Mouse (Mus musculus) adrenal gland, adult 18-20 months (tissue): ENCODE results near the gene Tesk2. TPM values are rescaled to one million over a fixed set of nuclear protein-coding genes. Genes with fewer than 3 reads are reported as not detected.
"Not testable (repeated sequence)": the region's sequence is repeated elsewhere in the genome, so short reads cannot be mapped to it uniquely, and the experiment has no call there.

ENCODE experiments used
- DNase-seq, 2 experiments: peaks; one replicate each; pipeline ENCODE4 v3.0.0; 2021 to 2022; ENCODE audit warnings: low spot score in 2 of 2
- total RNA-seq, 2 experiments: library from RNA; stranded (reverse); gene quantifications; 1 replicate in 1 of 2; 2 replicates in 1 of 2; pipeline ENCODE4 v1.2.3; 2021

Tesk2 gene
- total RNA-seq, 2 experiments from 2014 or later: 2.6 to 2.7 TPM

DNA sequence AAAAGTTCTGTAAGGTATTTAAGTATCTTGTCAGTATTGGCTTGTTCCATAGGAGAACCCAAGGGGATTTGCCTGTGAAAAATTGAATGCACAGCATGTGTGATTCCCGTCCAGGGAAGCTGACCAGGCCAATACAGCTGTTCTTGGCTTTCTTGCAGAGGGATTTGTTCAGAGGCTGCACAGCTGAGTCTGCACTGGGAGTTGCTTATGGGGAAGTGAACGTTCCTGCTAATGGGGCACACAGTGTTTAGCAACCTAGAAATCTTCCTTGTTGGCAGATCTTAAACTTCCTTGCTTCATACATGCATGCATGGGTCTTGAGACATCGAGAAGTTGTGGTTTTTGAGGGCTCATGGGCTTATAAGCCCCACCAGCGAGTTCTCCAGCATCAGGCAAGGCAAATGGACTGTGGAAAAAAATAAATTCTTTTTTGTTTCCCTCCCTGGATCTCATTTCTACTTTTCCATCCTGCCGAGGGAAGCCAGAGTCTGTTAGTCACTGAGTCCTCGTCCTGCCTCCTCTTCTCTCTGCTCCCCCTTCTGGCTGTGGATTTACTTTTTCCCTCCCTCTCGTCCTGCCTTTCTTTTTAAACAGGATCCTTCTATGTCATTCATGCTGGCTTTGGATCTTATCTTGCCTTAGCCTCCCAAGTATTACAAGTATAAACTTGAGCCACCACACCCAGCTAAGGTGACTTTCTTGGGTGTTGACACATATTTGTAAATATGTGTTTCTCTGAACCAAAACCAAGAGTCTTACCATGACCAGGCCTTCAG is 67.4 kb downstream of the Tesk2 start:
- DNase-seq: no peak

- peak; percentile 65 to 77 for DNase-seq
Observed at GRCm38 (mm10) chr4:116788956-116789355, 68.2 kb downstream of the Tesk2 start.

DNA sequence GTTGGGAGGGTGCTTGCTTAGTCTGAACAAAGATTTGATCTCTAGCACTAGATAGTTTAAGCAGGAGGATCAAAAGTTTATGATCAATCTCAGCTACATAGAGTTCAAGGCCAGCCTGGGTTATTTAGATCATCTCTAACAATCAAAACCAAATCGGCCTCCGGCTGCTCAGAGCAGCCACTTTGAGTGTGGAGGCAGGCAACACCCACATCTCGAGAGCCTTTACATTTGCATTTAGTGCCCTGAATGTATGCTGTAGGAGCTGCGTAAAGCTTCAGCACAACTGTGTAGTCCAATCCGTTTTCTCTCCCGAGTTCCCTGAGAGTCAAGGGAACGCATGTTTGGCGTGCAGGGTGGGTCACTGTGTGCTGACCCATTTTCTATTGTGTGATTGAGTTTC is 71.7 kb downstream of the Tesk2 start:
- no peak for DNase-seq

DNA sequence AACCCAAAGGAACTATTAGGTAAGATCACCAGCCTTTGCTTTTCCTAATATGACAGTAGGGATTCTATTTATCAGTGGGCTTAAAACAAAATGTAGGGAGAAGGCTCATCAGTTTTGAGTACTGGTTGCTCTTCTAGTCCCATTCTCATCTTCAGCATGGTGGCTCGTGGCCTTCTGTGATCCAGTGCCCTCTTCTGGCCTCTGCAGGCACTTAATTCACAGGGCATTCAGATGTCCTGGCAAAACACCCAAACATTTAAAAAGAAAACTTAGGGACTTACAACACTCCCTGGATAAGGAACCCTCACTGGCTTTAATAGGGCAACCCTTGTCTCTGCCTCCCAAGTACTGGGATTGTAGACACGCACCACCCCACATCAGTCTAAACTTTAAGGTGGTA is 73.5 kb downstream of the Tesk2 start:
- DNase-seq: no peak

DNA sequence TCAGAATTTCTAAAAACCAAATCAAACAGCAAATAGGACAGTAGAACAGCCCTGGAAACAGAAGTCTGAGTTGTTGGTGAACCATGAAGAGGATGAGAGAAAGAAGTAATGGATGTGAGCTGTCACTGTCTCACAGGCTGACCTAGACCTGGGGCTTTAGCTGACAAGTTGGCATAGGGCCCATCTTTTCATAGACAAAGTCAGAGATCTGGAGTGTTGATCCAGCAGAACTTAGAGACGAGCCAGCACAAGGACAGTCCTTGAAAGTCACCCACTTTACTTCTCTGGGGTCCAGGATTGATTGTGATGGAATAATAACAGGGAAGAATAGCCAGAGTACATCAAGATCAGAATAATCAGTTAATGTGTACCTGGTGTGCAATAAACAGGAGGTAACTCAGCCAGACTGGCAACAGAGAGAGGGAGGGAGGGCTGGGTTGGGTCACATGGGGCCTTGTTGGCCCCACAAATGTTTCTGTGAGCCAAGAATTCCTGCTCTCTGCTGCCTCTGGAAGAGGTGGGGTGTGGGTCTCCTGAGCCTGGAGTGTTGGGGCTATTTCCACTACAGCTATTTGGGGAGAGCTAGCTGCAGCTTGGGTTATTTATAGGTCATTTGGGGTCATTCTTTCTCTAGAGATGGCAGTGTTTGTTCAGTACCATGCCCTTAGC is 75.8 kb downstream of the Tesk2 start:
- DNase-seq: no peak

- DNase-seq: no peak
Observed at GRCm38 (mm10) chr4:116799901-116800300, 79.2 kb downstream of the Tesk2 start.

- DNase-seq: peak; percentile 82 to 84
Observed at GRCm38 (mm10) chr4:116807197-116808129, 86.7 kb downstream of the Tesk2 start, which contains the start of the genes Toe1 and Mutyh. Gene Toe1, minus strand, starts transcription at chr4:116807640. Gene Mutyh, plus strand, starts transcription at chr4:116807723.

DNA sequence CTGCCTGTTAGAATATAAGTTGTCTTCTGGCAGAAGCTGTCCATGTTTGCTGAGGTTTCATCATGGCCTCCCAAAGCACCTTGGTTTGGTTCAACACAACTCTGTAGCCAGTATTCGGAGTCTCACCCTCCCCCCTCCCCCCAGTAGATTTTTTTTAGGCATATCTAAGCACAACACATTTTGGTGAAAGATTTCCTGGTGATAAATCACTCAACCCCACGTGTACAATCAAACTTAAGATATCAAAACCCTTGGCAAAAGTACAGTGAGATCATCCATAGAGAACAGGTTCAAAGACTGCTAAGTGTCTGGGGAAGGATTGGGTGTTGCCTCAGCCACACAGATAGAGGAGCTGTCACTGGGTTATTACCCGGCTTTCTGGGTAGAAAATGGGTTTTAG is 90.3 kb downstream of the Tesk2 start:
- DNase-seq: no peak

DNA sequence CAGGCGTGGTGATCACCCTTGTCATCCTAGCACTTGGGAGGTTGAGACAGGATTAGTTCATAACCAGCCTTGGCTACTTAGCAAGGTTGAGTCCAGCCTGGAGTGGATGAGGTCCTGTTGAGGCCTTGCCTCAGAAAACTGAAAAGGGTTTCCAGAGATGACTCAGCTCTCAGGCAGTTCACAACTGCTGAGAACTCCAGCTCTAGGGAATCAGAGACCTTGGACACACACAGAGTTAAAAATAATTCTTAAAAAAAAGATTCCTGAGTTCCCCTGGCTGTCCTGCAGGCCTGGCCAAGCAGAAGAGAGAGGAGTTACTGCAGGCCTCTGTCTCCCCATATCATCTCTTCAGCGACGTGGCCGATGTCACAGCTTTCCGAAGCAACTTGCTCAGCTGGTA is 94.5 kb downstream of the Tesk2 start:
- DNase-seq: no peak

GRCm38 (mm10) chr4:116817486-116817885 is 96.7 kb downstream of the Tesk2 start:
- no peak for DNase-seq

DNA sequence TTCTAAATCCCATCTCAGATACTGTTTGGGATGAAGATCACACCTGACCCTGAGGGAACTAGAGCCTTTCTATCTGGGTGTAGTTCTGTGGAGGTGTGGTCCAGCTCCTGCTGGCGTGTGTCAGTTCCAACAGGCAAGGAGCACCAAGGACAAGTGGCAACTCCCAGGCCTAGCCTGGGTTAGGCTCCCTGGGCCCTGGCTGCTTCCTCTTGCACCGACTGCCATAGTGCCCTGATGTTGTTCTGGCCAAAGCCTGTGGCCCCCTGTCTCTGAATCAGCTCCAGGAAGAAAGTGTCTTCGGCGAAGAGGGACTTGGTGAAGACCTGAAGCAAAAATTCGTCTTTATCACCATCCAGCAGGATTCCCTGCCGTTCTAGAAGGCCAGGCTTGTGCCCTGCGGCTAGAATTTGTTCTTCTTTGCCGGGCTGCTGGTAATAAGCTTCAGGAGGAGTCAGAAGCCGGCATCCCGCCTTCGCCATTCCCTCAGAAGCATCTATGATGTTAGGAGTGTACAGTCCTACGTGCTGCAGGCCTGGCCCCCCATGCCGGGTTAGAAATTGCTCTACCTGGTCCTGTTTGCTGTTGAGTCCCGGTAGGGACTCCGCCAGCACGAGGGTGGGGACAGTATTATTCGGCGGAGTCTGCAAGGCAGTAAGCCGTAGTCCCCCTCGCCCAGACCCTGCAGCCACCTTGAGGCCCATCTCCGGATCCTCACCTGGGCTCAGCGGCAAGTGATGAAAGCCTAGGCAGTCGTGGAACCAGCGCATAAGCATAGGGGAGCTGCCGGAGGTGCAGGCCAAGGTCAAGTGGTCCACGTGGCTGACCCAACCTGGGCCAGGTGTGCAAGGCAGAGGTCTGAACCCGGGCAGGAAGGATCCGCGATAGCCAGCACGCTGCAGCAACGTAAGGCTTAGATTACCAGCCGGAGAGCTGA is 99.5 kb downstream of the Tesk2 start:
- DNase-seq: no peak

DNA sequence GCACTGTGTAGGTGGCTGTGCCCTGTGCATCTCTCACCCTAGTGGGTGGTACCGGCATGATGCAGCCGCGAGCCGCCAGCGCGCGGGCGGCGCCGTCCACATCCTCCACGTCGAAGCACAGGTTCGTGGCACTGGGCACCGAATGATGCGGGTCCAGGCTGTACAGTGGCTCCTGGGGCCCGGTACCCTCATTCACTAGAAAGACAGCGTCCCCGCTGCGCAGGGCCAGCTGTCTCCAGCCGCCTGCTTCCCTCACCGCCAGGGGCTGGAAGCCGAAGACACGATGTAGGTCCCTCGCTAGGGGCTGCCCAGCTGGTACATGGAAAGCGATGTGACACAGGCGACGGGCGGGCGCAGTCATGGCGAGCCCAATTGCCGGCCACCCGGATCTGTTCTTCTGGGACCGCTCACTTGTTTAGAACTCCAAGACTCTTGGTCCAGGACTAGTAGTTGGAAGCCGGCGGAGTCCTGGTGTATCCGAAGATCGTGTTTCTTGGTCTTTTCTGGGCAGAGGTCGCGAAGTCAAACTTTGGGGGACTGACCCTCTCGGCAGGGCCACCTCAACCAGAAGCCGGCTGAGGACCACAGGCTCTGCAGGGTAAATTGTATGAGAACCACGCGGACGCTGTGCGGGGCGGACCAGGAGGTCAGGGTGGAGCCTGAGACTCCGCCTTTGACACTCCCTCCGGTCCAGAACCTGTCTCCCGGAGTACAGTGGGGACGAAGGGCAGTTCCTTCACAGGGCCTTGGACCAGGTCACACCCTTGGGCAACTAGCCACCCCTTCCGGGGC is 100.3 kb downstream of the Tesk2 start:
- DNase-seq: peak; percentile 71 to 76

DNA sequence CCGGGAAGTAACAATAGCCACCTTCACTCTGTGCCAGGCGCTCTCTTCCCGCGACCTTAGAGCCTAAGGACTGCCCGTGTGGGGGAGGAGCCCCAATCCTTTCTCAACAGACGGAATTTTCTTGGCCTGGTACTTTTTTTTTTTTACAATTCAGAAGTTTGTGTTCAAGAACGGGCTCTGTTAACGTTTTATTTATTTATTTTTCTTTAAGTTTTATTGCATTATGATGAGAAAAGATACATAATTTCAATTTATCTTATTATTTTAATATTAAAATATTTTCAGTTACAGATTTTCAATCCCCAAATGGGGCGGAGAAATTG is 100.9 kb downstream of the Tesk2 start, which contains the start of gene Hpdl:
TSS of gene Hpdl (minus strand) at position 14 of the 323 bp plus-strand sequence.
- DNase-seq: no peak

- DNase-seq: peak; percentile 55 to 65
Observed at GRCm38 (mm10) chr4:116824541-116825004, 103.8 kb downstream of the Tesk2 start.

- no peak for DNase-seq
Observed at GRCm38 (mm10) chr4:116827819-116828218, 107.1 kb downstream of the Tesk2 start.

- DNase-seq: no peak
Observed at GRCm38 (mm10) chr4:116829364-116830069, 108.8 kb downstream of the Tesk2 start.

DNA sequence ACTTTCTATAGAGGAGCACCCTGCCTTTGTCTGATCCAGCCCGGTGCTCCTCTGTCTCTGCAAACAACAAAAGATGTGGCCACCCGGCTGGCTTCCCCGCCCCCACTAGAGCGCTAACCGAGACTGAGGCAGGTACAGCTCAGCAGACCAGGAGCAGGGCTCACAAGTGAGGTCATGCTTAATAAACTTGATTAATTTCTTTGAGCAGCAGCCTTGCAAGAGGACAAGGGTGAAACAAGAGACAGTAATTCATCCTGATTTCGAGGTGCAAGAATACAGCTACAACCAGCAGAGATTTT is 109.3 kb downstream of the Tesk2 start:
- DNase-seq: no peak

DNA sequence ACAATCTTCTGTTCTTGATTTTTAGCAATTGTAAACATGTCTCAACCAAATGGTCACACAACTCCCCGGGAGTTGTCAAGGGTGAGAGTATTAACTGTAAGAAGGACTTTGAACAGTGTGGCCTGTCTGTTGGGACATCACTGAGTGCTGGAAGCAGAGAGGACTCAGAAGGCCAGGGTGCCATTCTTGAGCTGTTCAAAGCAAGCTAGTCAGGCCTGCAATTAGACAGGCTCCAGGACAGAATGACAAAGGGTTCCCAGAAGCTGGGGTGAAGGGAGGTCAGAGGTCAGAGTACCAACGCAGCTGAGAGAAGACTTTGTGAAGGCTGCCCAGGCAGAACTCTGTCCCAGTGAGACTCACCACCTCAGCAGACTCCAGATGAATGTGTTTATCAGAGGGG is 118.3 kb downstream of the Tesk2 start:
- no peak for DNase-seq

DNA sequence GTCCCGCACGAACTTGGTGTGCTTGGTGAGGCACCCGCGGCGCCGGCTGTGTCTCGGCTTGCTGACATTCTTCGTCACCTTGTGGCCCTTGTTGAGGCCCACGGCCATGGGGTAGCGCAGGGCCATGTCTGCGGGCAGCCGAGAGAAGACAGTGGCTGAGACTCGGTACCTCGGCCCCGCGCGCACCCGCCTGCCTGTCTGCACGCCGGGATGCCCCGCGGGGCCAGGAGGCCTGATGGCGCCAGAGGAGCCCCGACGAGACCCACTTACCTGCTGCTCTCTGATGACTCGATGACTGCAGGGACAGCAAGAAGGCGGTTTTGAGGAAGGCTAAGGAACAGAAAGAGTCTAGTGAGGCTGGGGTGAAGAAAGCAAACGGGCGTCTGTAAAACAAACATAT is 119.3 kb downstream of the Tesk2 start:
- DNase-seq: not testable (repeated sequence)
